Mouse (Mus musculus) midbrain, embryonic 14.5 days (tissue): ENCODE measurements around the gene Mtus2. TPM values are rescaled to one million over a fixed set of nuclear protein-coding genes. Genes with fewer than 3 reads are reported as not detected.
"Not testable (repeated sequence)": the region's sequence is repeated elsewhere in the genome, so short reads cannot be mapped to it uniquely, and the experiment has no call there.

ENCODE experiments used
- ATAC-seq: fragments of 200-750 bp; cut with Nextera tagmentation; 2 replicates; pipeline ENCODE4 v1.8.0; 2017; ENCODE audit warnings: moderate number of reproducible peaks, moderate library complexity; ENCODE audit not compliant: low FRiP score, low TSS enrichment
- DNase-seq: peaks from one replicate; pipeline ENCODE4 v3.0.0-alpha.2; 2015
- H3K27ac ChIP-seq: fragments of 300-500 bp; sonication (generic); replicated peaks from 2 replicates; pipeline ENCODE4 v1.5.1; 2014; ENCODE audit warnings: mild to moderate bottlenecking, low read depth, low read length, moderate library complexity
- H3K27me3 ChIP-seq: fragments of 300-500 bp; sonication (generic); 2 replicates; pipeline ENCODE4 v1.6.1; 2014; ENCODE audit warnings: low read length, control low read depth, mixed read lengths; ENCODE audit not compliant: control insufficient read depth, insufficient read depth
- H3K36me3 ChIP-seq: fragments of 300-500 bp; sonication (generic); 2 replicates; pipeline ENCODE4 v1.6.1; 2014; ENCODE audit warnings: low read length, control low read depth; ENCODE audit not compliant: control insufficient read depth, insufficient read depth
- H3K4me1 ChIP-seq: fragments of 300-500 bp; sonication (generic); 2 replicates; pipeline ENCODE4 v1.6.1; 2014; ENCODE audit warnings: mild to moderate bottlenecking, antibody characterized with exemption, low read length, control low read depth; ENCODE audit not compliant: control insufficient read depth, insufficient read depth
- H3K4me2 ChIP-seq: fragments of 300-500 bp; sonication (generic); 2 replicates; pipeline ENCODE4 v1.6.1; 2014; ENCODE audit warnings: mild to moderate bottlenecking, low read length, moderate library complexity
- H3K4me3 ChIP-seq: fragments of 300-500 bp; sonication (generic); replicated peaks from 2 replicates; pipeline ENCODE4 v1.5.1; 2014; ENCODE audit warnings: low read depth, low read length
- H3K9ac ChIP-seq: fragments of 300-500 bp; sonication (generic); replicated peaks from 2 replicates; pipeline ENCODE4 v1.6.1; 2014; ENCODE audit warnings: mild to moderate bottlenecking, low read length, moderate library complexity
- H3K9me3 ChIP-seq: fragments of 300-500 bp; sonication (generic); 2 replicates; pipeline ENCODE4 v1.6.1; 2016; ENCODE audit warnings: low read length, control low read depth, mixed read lengths; ENCODE audit not compliant: control insufficient read depth
- WGBS: fragments of 180-500 bp; shearing (Covaris S2); extraction: QIAGEN DNeasy Blood & Tissue Kit; methylation state at CpG from one replicate; pipeline ENCODE4 v1.1.7; 2014; 5-methylcytosine and 5-hydroxymethylcytosine counted together
- polyA plus RNA-seq: library from polyadenylated mRNA; unstranded; fragments of >200 nt; fragmentation: Nextera tagmentation; extraction: Ambion mirVana; gene quantifications from 2 replicates; pipeline ENCODE4 v1.2.1, GENCODE M21; 2014

Mtus2 gene
- polyA plus RNA-seq, 1 experiment from 2014 or later: 46.8 TPM

GRCm38 (mm10) chr5:148310790-148311189 is 353.7 kb downstream of the Mtus2 start:
- ATAC-seq (no peak), DNase-seq (no peak)
- Histone ChIP-seq H3K4me2 (no peak overlapping the region), H3K9ac (no peak overlapping the region), H3K4me1 (no peaks in the 10 kb centered on the region), H3K27me3 (no peaks in the 10 kb centered on the region), H3K4me3 (no peak overlapping the region), H3K36me3 (0 out of 2 replicates have a peak, but pooled peaks cover 6% of the 10 kb centered on the region), H3K27ac (no peak overlapping the region), H3K9me3 (no peaks in the 10 kb centered on the region)
- WGBS: 81% methylated on average over 10 of the region's 10 CpGs

- DNase-seq (no peak), ATAC-seq (no peak)
- no peaks in the 10 kb centered on the region for H3K4me1 ChIP-seq
- no peak overlapping the region for H3K4me2 ChIP-seq
- 0 out of 2 replicates have a peak, but pooled peaks cover 6% of the 10 kb centered on the region for H3K36me3 ChIP-seq
- 57% methylated on average over 2 of the region's 2 CpGs for WGBS
- H3K9me3 ChIP-seq: no peaks in the 10 kb centered on the region
- no peaks in the 10 kb centered on the region for H3K27me3 ChIP-seq
- no peak overlapping the region for H3K4me3 ChIP-seq
- H3K9ac ChIP-seq: no peak overlapping the region
- H3K27ac ChIP-seq: no peak overlapping the region
Measured at GRCm38 (mm10) chr5:148312443-148312842, 355.3 kb downstream of the Mtus2 start.

DNA sequence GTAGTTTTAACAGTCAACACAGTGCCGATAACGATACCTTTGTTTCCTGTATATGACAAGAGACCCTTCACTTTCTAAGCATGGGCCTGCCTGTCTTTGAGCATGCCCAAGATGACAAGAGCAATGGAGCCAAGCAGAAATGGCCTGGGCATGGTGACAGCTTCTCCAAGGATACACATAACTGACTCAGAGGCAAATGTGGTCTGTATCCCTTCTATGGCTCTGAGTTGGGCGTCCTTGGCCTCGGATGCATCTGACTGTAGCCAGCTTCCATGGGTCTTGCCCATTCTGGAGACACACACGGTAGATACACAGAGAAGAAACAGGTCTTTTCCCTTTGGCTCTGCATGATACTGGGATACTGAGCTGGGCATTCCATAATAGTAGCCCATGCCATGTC is 357.8 kb downstream of the Mtus2 start:
- Histone ChIP-seq H3K4me3 (no peak overlapping the region), H3K4me1 (no peaks in the 10 kb centered on the region), H3K27me3 (no peaks in the 10 kb centered on the region), H3K9me3 (no peaks in the 10 kb centered on the region), H3K9ac (no peak overlapping the region), H3K27ac (no peak overlapping the region), H3K4me2 (no peak overlapping the region), H3K36me3 (0 out of 2 replicates have a peak, but pooled peaks cover 6% of the 10 kb centered on the region)
- 99% methylated on average over 5 of the region's 5 CpGs for WGBS
- ATAC-seq (no peak), DNase-seq (no peak)

DNA sequence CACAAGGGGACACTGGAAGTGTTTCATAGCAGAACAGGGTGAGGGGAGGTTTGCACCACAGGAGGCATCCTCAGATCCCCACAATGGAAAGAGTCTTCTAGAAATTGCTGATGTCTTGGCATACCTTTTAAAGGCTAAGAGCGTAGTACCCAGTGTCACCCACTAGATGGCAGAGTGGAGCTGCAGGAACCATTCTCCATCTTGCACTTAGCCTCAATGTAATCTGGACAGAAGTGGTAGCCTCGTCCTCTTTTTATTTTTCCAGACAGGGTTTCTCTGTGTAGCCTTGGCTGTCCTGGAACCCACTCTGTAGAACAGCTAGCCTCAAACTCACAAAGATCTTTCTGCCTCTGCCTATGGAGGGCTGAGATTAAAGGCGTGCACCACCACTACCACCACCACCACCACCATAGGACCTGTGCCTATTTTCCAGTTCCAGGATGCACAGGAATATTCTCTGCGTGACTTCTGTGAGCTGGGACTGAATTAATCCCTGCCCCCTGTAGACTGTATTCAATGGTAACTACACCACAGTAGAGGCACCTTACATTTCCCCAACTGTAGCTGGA is 368.3 kb downstream of the Mtus2 start:
- 44% methylated on average over 4 of the region's 4 CpGs for whole genome bisulfite sequencing
- DNase-seq (peak; percentile 78), ATAC-seq (no peak)
- H3K4me1 ChIP-seq: no peaks in the 10 kb centered on the region
- no peak overlapping the region for H3K4me2 ChIP-seq
- no peak overlapping the region for H3K4me3 ChIP-seq
- H3K36me3 ChIP-seq: no peaks in the 10 kb centered on the region
- H3K9ac ChIP-seq: no peak overlapping the region
- H3K9me3 ChIP-seq: no peaks in the 10 kb centered on the region
- no peaks in the 10 kb centered on the region for H3K27me3 ChIP-seq
- H3K27ac ChIP-seq: no peak overlapping the region

DNA sequence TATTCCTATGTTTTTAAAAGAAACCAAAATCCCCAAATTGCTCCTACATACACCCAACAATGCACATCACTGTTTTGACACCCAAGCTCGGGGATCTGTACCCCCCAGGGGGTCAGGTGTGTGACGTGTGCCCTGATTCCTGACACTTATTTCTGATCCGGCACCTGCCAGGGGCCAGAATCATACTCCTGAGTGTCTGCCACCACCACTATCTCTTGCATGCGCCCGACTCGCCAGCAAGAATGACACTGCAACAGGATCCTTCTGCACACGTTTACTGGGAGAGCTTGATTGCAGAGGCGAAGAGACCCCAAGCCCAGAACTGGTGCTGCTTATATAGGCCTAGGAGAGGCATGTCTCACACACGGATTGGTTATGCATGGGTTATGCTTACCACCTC is 369.2 kb downstream of the Mtus2 start:
- not testable (repeated sequence) for H3K4me3 ChIP-seq, H3K27me3 ChIP-seq, H3K27ac ChIP-seq, H3K4me1 ChIP-seq, H3K4me2 ChIP-seq, ATAC-seq, H3K36me3 ChIP-seq, H3K9ac ChIP-seq, H3K9me3 ChIP-seq, DNase-seq
- 95% methylated on average over 9 of the region's 9 CpGs for WGBS

DNA sequence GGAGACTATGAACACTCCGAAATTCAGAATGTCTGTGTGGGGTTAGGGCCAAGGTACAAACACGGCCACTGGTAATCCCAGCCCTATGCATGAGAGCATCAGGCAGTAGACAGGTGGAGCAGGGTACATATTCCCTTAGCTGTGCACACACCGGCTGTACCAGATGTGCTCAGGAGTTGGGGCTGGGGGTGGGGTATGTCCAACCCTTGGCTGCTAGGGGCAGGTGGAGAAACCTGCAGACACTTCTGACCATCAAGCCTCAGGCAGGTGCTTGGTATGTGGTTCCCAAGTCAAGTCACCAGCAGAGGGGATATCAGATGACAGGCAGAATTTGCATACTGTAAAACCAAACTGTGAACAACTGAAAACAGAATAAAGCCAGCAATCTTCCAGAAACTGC is 371.9 kb downstream of the Mtus2 start:
- H3K9ac ChIP-seq: no peak overlapping the region
- DNase-seq (no peak), ATAC-seq (no peak)
- 0 out of 2 replicates have a peak, but pooled peaks cover 3% of the 10 kb centered on the region for H3K36me3 ChIP-seq
- H3K4me2 ChIP-seq: no peak overlapping the region
- WGBS: 86% methylated on average over 3 of the region's 3 CpGs
- H3K27ac ChIP-seq: no peak overlapping the region
- H3K27me3 ChIP-seq: no peaks in the 10 kb centered on the region
- no peak overlapping the region for H3K4me3 ChIP-seq
- no peaks in the 10 kb centered on the region for H3K9me3 ChIP-seq
- no peaks in the 10 kb centered on the region for H3K4me1 ChIP-seq

GRCm38 (mm10) chr5:148331229-148331776 is 374.2 kb downstream of the Mtus2 start:
- Histone ChIP-seq H3K27ac (no peak overlapping the region), H3K36me3 (0 out of 2 replicates have a peak, but pooled peaks cover 3% of the 10 kb centered on the region), H3K9me3 (no peaks in the 10 kb centered on the region), H3K4me3 (no peak overlapping the region), H3K4me2 (no peak overlapping the region), H3K4me1 (no peaks in the 10 kb centered on the region), H3K9ac (no peak overlapping the region), H3K27me3 (no peaks in the 10 kb centered on the region)
- 79% methylated on average over 11 of the region's 11 CpGs for WGBS
- ATAC-seq (no peak), DNase-seq (peak; percentile 24)

GRCm38 (mm10) chr5:148331926-148332621 is 375.0 kb downstream of the Mtus2 start:
- Histone ChIP-seq H3K27me3 (no peaks in the 10 kb centered on the region), H3K36me3 (0 out of 2 replicates have a peak, but pooled peaks cover 5% of the 10 kb centered on the region), H3K9ac (no peak overlapping the region), H3K4me1 (no peaks in the 10 kb centered on the region), H3K4me2 (no peak overlapping the region), H3K27ac (no peak overlapping the region), H3K4me3 (no peak overlapping the region), H3K9me3 (no peaks in the 10 kb centered on the region)
- DNase-seq (no peak), ATAC-seq (peak; percentile 29; the same call in 1 of the 2 replicates)
- WGBS: 89% methylated on average over 18 of the region's 18 CpGs

- Histone ChIP-seq H3K27ac (no peak overlapping the region), H3K27me3 (no peaks in the 10 kb centered on the region), H3K9ac (no peak overlapping the region), H3K4me3 (no peak overlapping the region), H3K9me3 (no peaks in the 10 kb centered on the region), H3K4me1 (no peaks in the 10 kb centered on the region), H3K36me3 (0 out of 2 replicates have a peak, but pooled peaks cover 5% of the 10 kb centered on the region), H3K4me2 (no peak overlapping the region)
- 29% methylated on average over 8 of the region's 8 CpGs for whole genome bisulfite sequencing
- ATAC-seq (peak; percentile 70), DNase-seq (peak; percentile 94)
Measured at GRCm38 (mm10) chr5:148332622-148332974, 375.5 kb downstream of the Mtus2 start.
